Mouse (Mus musculus) small intestine, adult 2 months (tissue): Measurements from ENCODE around the gene Pdgfra. TPM values are rescaled to one million over a fixed set of nuclear protein-coding genes. Genes with fewer than 3 reads are reported as not detected.

Experiments
- H3K27ac ChIP-seq: fragments of 200-500 bp; 2 replicates; pipeline ENCODE4 v1.5.1; 2012; ENCODE audit warnings: low read depth, low read length, control low read depth, inconsistent platforms; ENCODE audit not compliant: insufficient read depth
- H3K27me3 ChIP-seq: fragments of 200-500 bp; 2 replicates; pipeline ENCODE4 v1.6.1; 2012; ENCODE audit warnings: mild to moderate bottlenecking, moderate library complexity, low read length, inconsistent platforms; ENCODE audit not compliant: control insufficient read depth, insufficient read depth
- H3K36me3 ChIP-seq: fragments of 200-500 bp; 2 replicates; pipeline ENCODE4 v1.6.1; 2012; ENCODE audit warnings: mild to moderate bottlenecking, low read length, control low read depth, inconsistent platforms; ENCODE audit not compliant: control insufficient read depth, insufficient read depth
- H3K4me1 ChIP-seq: fragments of 200-500 bp; 2 replicates; pipeline ENCODE4 v1.6.1; 2012; ENCODE audit warnings: low read length, inconsistent platforms, mixed read lengths; ENCODE audit not compliant: control insufficient read depth, insufficient read depth, insufficient read length
- H3K4me3 ChIP-seq: fragments of 200-500 bp; 2 replicates; pipeline ENCODE4 v1.5.1; 2012; ENCODE audit warnings: low read depth, mild to moderate bottlenecking, control low read depth, inconsistent platforms, low read length, moderate library complexity
- CTCF ChIP-seq: fragments of 200-500 bp; IDR thresholded peaks from 2 replicates; pipeline ENCODE4 v1.5.1; 2012; ENCODE audit warnings: low read depth, mild to moderate bottlenecking, control low read depth, inconsistent platforms, low read length, moderate library complexity, mixed read lengths; ENCODE audit not compliant: insufficient replicate concordance, insufficient read length; ENCODE audit errors: extremely low read depth
- POLR2A ChIP-seq: fragments of 200-500 bp; IDR thresholded peaks from 2 replicates; pipeline ENCODE4 v1.6.1; 2012; ENCODE audit warnings: low read depth, mild to moderate bottlenecking, control low read depth, inconsistent platforms, low read length, moderate library complexity
- WGBS: fragments of 180-500 bp; shearing (Covaris S2); methylation state at CpG from one replicate; pipeline ENCODE4 v1.1.7; 2018; 5-methylcytosine and 5-hydroxymethylcytosine counted together
- polyA plus RNA-seq: library from polyadenylated mRNA; depleted of rRNA; stranded (reverse); fragments of >200 nt; gene quantifications from 2 replicates; pipeline ENCODE4 v1.2.3, GENCODE M21; 2012

The Pdgfra gene
- polyA plus RNA-seq, 1 experiment: 13.9 TPM

GRCm38 (mm10) chr5:75207905-75208304 lies 55.8 kb downstream of the Pdgfra start:
- TF ChIP-seq POLR2A (no peak), CTCF (no peak)
- Histone ChIP-seq H3K36me3 (no peaks in the 10 kb centered on the region), H3K4me1 (no peaks in the 10 kb centered on the region), H3K27me3 (no peaks in the 10 kb centered on the region), H3K27ac (no peak overlapping the region), H3K4me3 (no peak overlapping the region)
- WGBS: 49% methylated on average over 3 of the region's 3 CpGs

DNA sequence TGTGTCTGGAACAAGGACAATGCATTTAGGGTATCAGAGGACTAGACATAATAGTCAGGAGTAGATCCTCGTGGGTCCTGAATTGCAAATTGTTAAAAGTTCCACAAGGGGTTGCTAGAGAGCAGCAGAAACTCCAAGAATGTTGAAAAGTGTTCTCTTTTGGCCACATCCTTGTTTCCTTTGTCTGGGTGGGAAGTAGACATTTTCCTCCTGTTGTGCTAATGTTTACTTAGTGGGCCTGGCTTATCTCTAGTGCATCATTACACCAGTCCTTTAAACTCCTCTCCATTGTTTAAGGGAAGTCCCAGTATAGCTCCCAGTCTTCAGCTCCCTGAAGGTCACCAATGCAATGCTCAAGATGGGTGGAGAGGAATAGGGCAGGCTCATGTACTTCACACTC lies 57.9 kb downstream of the Pdgfra start:
- Histone ChIP-seq H3K27me3 (no peaks in the 10 kb centered on the region), H3K4me3 (no peak overlapping the region), H3K4me1 (no peaks in the 10 kb centered on the region), H3K36me3 (no peaks in the 10 kb centered on the region), H3K27ac (no peak overlapping the region)
- no peak for TF ChIP-seq CTCF
- TF ChIP-seq POLR2A: no peak
- whole genome bisulfite sequencing: 0% methylated on average over 1 of the region's 1 CpGs

DNA sequence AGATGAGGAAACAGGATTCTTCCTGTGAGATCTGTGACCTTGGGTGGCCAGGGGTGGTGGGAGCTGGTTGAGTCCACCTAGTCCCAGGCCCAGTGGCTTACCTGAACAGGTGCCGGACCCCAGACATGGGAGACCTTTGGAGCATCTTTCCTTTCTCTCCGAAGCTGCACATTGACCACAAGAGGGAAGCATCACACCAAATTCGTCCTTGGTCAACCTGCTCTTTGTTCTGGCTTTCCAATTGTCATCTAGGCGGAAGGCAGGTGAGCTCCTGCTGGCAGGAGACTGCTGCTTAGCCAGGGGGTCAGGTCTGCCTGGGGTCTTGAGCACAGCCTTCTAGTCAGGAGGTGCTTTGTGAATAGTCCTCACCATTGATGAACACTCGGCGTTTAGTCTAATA lies 62.4 kb downstream of the Pdgfra start:
- H3K4me1 ChIP-seq: no peaks in the 10 kb centered on the region
- H3K4me3 ChIP-seq: no peak overlapping the region
- WGBS: 40% methylated on average over 6 of the region's 6 CpGs
- no peaks in the 10 kb centered on the region for H3K27me3 ChIP-seq
- H3K27ac ChIP-seq: no peak overlapping the region
- TF ChIP-seq CTCF (peak; percentile 19; the same call in 1 of the 2 replicates), POLR2A (no peak)
- no peaks in the 10 kb centered on the region for H3K36me3 ChIP-seq

GRCm38 (mm10) chr5:75214929-75215328 lies 62.8 kb downstream of the Pdgfra start:
- no peaks in the 10 kb centered on the region for H3K4me1 ChIP-seq
- 71% methylated on average over 7 of the region's 7 CpGs for WGBS
- H3K36me3 ChIP-seq: no peaks in the 10 kb centered on the region
- TF ChIP-seq POLR2A (no peak), CTCF (no peak)
- no peak overlapping the region for H3K27ac ChIP-seq
- H3K27me3 ChIP-seq: no peaks in the 10 kb centered on the region
- H3K4me3 ChIP-seq: no peak overlapping the region

DNA sequence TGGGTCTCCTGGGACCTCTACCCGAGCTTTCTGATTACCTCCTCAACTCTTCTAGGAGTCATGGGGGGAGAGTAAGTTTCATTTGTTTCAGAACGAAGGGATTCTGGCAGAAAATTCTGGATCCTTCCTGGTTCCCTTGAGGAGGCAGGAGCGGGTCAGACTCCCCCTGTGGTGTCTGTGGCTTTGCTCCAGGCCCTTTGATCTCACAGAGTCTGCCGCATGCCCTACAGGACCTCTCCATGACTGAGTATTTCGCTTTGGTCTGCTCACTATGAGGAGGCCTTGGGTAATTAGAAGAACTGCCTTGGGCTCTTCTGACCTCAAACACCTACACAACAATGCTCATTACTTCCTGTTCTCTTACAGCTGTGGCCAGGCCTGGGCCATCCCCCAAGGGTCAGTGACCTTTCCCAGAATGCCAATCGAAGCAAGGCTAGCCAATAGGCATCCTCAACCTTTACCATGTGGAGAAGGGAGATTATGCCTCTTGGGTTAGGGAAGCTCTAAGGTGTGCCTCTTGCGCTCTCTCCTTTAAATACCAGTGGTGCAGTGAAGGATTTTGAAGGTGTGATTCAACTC lies 63.7 kb downstream of the Pdgfra start:
- no peaks in the 10 kb centered on the region for H3K27me3 ChIP-seq
- H3K36me3 ChIP-seq: no peaks in the 10 kb centered on the region
- no peak overlapping the region for H3K27ac ChIP-seq
- WGBS: 76% methylated on average over 7 of the region's 7 CpGs
- H3K4me3 ChIP-seq: no peak overlapping the region
- no peaks in the 10 kb centered on the region for H3K4me1 ChIP-seq
- TF ChIP-seq CTCF (no peak), POLR2A (no peak)

GRCm38 (mm10) chr5:75221610-75222009 lies 69.5 kb downstream of the Pdgfra start:
- Histone ChIP-seq H3K4me3 (no peak overlapping the region), H3K36me3 (no peaks in the 10 kb centered on the region), H3K27me3 (no peaks in the 10 kb centered on the region), H3K4me1 (no peaks in the 10 kb centered on the region), H3K27ac (no peak overlapping the region)
- TF ChIP-seq CTCF (no peak), POLR2A (no peak)
- 73% methylated on average over 10 of the region's 10 CpGs for WGBS

DNA sequence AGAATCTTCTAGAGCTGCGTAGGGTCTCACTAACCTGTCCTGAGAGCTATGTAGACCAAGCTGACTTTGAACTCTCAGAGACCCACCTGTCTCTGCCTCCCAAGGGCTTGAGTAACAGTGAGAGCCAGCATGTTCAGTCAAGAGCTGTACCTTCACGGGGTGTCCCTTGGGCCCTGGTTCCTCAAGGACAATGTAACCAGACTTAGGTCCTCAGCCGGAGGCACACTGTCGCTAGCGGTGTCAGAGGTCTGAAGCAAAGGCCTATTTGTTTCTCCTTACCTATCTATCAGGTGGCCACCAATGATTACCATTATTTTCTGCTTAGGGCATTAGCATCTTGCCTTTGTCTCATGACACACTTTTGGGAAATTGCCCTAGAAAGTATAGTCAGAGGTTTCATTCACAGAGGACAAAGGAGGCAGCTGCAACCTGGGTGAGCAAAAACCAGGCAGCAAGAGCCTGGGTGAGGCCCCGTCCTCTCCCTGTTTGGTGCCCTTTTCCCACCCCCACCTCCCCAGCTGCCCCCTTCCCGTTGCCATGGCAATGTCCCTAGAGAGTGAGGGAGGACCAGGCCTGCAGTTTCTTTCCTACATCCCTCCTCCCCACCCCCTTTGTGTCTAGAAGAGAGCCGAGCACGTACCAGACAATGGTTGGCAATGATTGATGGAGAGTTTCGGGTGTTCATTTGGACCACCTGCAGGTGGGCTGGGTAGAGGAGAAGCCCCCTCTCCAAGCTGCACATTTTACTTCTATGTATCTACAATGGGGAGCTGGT lies 70.6 kb downstream of the Pdgfra start:
- Histone ChIP-seq H3K4me3 (no peak overlapping the region), H3K27ac (no peak overlapping the region), H3K27me3 (no peaks in the 10 kb centered on the region), H3K4me1 (no peaks in the 10 kb centered on the region), H3K36me3 (no peaks in the 10 kb centered on the region)
- TF ChIP-seq POLR2A (no peak), CTCF (no peak)
- 86% methylated on average over 10 of the region's 10 CpGs for WGBS
